Mouse (Mus musculus): ENCODE measurements at regions not wholly inside any gene's neighbourhood (a gene's known extent, or its start where the extent isn't known, plus 50 kb on each side); places are given as distances from the start of the nearest gene placed in this dataset.
A peak's percentile ranks its signal among the peaks of the same experiment; 100 is the strongest.

DNA sequence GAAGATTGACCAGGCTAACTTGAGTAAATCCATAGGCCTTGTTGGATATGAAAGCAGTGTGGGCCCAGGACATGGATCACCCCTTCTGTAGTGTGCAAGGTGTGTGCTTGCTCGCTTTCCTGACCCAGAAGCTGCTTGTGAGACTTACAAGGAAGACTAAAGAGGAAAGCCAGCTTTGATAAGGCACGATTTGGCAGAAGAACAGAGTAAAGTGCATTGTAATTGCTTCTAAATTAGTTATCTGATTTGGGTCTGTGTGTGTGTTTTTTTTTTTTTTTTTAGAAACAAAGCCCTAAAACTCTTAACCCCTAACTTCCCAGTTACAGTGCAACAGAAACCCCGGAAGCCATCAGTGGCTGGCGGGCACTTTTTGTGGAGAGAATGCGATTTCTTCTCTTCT, 283.2 kb downstream of the Pten start:
- no peak for DNase-seq (ENCODE audit: extremely low read depth, insufficient read length, low spot score)

DNA sequence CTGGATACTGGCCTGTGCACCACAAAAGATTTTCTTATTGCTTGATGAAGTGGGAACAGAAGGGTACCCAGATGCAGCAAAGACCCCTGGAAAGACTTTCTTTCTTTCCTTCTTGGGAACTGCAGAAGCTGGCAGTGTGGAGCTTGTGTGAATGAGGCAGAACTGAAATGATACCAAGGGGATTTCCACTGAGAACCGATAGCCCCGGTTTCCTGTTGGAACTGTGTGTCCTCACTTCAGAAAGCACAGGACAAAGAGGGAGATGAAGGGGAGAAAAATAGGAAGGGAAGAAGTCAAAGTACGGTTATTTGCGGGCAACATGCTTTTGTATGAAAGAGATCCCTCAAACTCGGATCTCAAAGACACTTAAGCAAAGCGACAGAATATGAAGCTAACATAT, 283.7 kb downstream of the Pten start:
- DNase-seq (ENCODE audit: extremely low read depth, insufficient read length, low spot score) = no peak

DNA sequence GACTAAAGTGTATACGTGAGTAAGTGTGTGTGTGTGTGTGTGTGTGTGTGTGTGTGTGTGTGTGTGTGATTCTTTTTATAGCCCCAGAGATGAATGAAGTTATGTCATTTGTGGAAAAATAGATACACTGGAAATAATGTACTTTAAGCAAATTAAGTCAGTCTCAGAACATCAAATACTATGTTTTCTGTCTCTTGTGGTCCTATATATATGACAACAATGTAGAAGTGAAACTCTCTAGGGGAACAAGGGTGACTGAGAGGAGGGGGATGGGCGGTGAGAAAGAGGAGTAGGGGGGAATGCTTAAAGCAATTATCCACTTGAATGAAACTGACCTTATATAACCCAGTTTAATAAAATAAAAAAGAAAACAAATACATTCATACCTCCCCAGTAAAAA, 285.5 kb downstream of the Pten start:
- no peak for DNase-seq (ENCODE audit: extremely low read depth, insufficient read length, low spot score)

DNA sequence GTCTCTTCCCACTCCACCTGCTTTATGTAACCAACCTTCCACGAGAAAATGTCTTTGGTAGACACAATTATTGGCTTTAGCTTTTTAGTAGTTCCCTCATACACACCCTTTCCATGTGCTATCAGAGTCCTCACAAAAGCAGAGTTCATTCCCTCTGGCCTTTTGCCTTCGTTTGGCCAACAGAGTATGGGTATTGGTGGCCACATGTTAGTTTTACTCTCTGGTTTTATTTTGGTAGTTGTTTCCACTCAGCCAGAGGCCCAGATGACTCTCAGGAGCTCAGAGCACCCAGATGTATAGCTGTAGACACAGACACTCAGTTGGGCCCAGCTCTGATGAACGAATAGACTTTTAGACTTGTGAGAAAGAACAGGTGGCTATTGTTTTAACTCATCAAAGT, 286.4 kb downstream of the Pten start:
- DNase-seq (ENCODE audit: extremely low read depth, insufficient read length, low spot score) = no peak

DNA sequence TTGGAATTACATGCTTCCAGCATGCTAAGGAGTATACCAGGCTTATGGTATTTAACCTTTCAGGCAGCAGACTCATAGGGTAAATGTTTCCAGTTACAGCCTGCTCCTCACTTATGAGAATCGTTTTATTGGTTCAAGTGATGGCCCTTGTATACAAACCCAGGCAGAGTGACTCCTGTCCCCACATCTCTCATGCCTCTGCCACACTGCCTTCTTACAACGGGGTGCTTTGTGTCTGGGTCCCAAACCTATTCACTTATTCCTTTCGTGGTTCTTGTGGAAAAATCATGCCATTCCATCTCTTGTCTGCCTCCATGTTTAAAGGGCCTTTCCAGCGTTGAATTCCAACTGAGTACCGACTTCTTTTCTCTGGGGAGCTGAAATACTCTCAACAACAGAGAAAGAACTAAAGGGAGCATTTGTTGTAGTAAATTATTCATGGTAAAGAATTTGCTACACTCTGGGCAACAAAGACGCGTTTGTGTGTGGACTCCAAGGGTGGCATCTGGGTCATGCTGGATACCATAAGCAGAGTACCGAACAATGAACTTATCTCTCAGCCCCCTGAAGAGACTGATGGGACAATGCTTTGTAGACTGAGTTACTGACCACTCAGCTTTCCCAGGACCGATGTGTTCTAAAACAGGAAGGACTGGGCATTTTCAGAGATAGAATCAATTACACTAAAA, 291.6 kb downstream of the Pten start:
- DNase-seq (ENCODE audit: extremely low read depth, insufficient read length, low spot score) = no peak

DNA sequence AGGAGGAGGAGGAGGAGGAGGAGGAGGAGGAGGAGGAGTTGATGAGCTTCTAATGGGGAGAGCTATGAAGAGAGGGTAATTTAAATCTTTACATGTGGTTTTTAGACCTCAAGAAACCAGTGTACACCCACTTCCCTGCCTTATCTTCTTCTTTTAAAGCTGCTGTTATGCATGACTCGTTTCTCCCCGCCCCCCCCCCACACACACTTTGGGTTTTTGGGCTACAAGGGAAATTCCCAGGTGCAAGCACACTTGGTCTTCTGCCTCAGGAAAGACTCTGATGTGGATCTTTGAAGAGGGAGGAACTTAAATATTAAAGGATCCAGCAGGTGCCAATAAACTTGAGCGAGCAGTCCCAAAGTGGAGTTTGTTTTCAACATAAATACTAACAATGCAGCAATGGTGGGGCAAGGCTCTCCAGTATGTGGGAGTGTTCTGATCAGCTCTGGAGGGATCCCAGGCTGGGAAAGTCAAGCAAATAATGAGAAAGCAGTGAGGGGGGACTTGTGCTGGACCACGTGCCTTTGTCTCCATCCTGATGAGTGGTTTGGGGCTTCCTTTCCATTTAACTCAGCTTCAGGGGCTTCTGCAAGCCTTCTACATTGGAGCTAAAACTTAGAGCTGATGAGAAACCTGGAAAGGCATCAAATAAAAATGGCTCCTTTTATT, 296.0 kb downstream of the Pten start:
- no peak for DNase-seq (ENCODE audit: extremely low read depth, insufficient read length, low spot score)

DNA sequence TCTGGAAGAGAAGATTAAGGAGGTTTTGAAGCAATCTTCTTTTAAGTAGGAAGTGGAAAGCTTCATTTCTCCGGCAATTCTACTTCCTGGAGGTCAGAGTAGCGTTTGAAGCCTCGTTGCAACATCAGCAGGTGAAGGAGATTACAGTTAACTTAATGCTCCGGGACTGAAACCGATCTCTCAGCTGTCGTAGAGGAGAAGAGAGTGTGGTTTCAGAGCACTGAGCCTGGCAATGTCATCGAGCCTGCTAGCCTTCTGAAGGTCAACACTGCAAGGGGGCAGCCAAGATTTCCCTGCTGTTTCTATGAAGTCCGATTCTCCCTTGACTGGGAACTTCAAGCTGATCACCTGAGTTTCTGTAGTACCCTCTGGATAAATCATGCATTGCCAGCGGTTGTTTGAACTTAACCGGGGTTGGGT, 299.1 kb downstream of the Pten start:
- no peak for DNase-seq (ENCODE audit: extremely low read depth, insufficient read length, low spot score)

DNA sequence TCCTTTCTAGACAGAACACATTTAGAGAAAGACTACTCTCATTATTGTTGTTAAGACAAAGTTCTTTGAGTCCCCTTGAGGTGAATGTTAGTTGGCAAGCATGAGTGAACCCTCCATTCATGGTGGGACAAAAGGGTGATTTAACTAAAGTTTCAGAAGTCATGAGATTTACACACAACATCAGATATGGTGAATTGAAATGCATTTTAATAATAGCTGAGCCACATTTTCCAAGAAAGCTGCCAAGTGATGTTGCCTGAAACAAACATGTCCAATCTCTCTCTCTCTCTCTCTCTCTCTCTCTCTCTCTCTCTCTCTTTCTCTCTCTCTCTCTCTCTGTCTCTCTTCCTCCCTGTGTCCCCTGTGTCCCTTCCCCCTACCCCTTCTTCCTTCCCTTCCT, 303.7 kb downstream of the Pten start:
- DNase-seq (ENCODE audit: extremely low read depth, insufficient read length, low spot score) = no peak

DNA sequence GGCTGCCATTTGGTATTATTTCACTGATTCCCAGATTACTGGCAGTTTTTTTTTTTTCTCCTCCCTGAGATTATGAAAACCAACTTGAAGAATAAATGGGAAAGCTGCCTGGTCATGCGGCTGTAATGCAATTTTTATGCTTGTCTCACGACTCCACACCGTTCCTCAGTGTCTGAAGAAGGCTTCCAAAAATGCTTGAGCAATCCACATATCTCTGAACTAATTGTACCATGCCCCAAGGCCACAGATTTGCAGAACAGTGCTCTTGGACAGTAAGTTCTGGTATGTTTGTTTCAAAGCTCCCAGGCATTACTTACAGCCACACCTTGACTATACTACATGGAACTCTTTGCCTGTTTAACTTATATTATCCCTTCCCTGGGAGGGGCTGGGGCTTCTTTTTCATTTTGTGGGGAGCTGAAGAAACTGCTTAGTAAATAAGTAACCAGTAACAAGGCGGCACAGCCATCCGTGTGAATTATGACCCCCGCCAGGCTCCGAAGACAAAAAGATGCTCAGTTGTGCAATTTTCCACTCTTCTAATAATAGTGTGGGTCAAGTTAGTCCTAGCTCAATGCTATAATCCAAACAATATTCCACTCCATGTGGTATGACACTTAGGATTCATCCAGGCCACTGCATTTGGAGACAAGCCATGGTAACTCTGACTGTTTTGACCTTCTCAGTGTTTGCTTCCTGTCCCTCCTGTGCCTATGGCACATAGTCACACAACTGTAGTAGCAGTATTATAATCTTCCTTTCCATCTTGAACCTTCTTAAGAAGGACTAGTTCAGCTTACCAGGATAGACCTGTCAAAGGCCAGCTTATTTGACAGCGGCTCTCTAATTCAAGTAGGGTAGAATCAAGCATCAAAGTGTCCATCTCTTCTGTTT, 305.1 kb downstream of the Pten start:
- no peak for DNase-seq (ENCODE audit: extremely low read depth, insufficient read length, low spot score)

DNA sequence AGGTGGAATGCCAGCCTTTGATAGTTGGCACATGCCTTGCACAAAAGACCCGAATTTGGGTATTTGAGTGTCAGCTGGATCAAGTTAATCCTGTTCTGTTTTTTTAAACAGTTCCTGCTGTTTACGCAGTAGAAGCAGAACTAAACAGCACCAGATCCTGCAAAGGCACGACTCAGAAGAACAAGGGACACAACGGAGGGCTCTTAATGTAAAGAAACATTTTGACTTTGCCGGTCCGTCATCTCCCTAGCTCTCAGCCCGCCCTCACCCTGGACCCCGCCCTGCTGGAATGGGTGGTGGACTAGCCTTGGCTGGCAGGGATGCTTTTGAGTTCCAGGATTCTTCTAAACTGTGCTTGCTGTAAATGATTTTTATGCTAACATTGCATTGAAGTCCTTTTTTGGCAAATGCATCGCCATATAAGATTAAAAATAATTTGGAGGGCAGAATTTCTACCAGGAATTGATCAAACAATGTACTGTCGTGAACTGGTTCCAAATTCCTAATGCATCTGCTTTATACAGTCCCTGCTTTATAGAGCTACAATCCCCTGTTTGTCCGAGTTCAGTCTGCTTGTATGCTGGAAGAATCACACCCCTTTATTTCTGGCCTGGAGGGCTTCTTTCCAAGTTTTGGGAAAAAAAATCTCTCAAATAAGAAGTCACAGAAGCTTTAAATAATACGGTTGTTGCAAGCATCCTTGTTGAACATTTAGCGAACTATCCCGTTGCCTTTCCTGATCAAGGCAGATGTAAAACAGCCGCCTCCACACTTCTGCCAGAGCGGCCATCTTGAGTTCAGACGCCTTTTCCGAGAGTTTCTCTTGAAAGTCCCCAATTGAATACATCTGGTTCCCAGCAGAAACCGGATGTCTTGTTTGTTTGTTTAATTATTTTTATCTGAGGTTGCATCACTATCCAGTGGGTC, 308.2 kb downstream of the Pten start:
- no peak for DNase-seq (ENCODE audit: extremely low read depth, insufficient read length, low spot score)

DNA sequence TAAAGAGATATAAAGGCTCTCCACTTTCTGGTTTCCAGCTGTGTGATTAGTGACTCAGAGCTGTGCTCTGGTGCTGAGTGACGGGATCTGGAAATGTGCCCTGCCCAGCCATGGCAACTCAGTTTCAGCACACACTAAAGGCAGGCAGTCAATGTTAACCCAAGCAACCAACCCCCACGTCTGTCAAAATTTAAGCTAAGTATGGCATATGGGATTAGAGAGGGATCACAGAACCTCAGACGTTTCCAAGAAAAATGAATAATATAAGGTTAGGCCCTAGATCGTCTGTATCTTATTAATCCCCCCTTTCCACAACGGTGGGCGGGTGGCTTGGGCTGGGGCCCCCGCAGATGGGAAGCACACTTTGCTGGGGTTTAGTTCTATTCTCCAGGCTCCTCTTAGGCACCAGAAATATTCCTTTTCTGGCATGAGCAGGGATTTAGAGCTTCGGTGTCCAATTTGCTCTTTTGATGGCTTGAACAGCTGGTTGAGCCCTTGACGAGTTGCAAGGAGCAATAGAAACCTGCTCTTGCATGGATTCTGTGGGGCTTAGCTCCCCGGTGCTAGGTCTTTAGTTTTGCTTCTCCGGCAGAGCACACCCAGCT, 311.2 kb downstream of the Pten start:
- no peak for DNase-seq (ENCODE audit: extremely low read depth, insufficient read length, low spot score)

DNA sequence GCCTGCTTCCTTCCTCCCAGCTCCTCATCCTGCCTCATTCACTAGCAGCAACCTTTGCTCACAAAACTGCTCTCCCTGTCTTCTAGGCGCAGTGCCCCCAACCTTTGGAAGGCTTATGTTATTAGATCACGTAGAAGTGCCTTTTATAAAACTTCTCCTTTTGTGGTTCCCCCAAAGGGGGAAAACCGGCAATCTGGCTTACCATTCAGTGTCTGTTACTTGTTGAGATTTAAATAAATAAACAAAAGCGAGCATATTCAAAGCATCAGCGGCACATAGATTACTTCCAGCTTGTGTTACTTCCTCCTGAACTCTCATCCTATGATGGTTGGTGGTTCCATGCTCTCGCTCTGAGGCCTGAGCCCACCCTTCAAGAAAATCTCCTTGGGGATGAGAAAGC, 312.5 kb downstream of the Pten start:
- no peak for DNase-seq (ENCODE audit: extremely low read depth, insufficient read length, low spot score)

DNA sequence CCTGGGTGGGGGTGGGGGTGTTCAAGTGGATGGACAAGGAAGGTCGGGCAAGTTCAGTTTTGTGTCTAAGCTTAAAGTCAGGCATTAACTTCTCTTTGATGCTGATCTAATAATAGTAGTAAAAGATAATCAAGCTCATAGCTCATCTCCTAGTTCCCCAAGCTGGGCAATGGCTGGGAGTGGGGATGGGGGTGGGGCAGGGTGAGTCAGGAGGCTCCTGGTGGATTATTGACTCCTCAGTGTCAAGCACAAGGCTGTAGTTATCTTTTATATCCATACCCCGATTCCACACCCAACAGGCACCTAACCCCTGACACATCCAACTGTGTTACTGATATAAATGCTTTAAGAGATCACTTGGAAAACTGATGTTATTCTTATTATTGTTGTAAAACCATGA, 315.0 kb downstream of the Pten start:
- no peak for DNase-seq (ENCODE audit: extremely low read depth, insufficient read length, low spot score)

DNA sequence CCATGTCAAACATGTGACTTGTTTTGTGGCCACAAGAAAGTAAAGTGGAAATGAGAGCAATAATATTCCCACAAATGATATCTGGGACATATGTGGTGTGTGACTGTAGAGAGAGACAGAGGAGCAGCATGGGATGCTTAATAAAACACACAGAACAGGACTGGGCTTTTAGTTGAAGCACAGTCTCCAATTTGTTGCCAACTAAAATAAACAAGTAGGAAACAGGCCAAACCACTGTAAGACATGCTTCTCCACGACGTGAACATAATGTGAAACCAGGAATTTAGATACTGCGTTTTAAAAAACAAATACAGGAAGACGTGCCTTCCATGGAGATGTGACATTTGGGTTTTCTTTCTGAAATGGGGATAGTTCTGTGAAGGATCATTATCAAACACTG, 317.2 kb downstream of the Rnls start:
- DNase-seq (ENCODE audit: extremely low read depth, insufficient read length, low spot score) = peak; percentile 28

DNA sequence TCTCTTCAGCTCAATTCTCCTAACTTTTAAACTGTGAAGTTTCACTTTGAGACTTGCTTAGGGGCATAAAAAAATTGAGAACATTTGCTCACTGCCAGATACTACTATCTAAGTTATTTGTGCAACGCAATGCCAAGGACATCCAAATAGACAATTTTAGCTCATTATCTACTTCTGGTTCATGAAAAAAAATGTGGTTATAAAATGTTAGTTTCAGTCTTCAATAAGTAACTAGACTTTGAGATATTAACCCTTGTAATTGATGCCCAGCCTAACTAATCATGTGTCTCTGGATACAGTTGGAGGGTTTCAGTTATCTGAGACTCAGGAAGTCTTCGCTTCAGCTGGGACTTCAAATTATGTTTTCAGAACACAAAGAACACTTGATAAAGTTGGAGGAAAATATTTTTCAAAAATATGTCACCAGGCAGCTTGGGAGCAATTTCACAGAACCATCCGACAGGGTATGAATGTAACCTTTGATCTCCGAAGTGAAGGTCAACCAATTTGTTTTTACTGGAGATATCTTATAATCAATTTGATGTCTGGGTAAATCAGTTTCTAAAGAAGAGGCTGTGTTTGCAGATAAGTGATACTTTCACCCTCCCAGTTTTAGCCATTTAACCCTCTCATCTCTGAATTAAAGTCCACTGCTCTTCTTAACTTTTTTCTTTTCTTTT, 313.3 kb downstream of the Rnls start:
- no peak for DNase-seq (ENCODE audit: extremely low read depth, insufficient read length, low spot score)

DNA sequence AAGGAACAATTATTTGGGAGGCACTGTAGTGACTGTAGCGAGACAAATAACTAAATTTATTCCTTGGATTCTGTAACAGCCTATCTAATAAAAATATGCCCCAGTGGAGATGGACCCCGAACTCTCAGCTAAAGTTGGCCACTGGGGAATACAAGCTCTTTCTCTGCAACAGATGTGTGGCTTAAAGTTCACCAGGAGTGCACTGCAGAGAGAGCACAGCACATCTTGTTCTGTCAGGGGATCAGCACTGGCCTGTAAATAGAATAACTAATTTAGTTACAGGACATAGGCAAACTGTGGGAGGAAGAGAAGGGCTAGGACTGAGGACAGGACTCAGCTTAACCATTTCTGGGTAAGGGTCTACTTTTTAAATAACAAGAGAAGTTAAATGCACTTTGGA, 312.1 kb downstream of the Rnls start:
- no peak for DNase-seq (ENCODE audit: extremely low read depth, insufficient read length, low spot score)

DNA sequence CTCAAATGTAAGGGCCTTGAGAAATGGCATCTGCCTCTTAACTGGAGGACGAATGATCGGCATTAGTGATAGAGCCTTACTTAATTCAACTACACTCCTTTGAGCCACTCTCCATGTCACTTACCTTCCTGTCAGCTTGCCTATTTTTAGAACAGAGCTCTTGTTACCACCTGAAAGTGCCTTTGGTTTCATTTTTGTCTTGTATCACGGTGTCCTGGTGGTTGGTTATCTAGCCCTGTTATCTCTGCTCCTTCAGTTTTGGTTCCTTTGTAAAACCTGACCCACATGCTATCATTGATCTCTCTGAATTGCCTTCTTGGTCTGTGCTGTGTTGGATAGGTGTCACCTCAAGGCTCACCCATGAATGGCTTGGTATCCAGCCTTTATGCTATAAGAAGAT, 310.6 kb downstream of the Rnls start:
- no peak for DNase-seq (ENCODE audit: extremely low read depth, insufficient read length, low spot score)

DNA sequence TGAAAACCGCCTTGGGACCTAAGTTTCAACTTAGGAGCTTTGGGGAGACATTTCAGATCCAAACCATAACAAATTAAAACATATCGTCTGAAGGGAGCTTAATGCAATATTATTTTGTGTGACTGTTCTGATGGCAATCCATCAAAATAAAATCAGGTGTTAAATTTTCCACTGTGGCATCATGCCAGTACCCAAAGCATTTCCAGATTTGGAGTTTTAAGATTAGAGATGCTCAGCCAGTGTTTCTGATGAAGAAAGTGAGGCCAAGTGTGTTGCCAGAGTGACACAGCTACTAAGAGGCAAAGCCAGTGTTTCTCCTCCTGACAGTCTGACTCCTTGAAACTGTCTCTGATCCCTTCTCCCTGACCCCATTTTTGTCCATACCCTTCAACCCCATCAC, 308.7 kb downstream of the Rnls start:
- DNase-seq (ENCODE audit: extremely low read depth, insufficient read length, low spot score) = no peak

DNA sequence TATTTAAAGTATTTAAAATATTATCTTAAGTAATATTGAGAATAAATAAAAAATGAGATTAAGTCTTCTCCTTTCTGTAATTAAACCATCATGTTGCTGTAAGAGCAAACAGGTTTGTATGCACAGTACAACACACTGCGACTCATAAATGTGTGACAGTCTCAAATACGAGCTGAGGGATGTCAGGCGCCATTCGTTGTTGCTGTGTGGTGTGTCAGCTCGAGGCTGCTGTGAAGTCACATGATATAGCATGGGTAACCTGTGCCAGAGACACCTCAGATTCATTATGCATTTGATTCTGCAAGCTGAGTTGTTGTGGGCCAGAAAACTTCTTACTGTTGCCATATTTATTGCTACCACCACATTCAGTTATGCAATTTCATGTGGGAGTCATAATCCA, 307.4 kb downstream of the Rnls start:
- DNase-seq (ENCODE audit: extremely low read depth, insufficient read length, low spot score) = no peak
